Mouse (Mus musculus) MEL (cell line): Measurements from ENCODE around the gene Mpl. TPM values are rescaled to one million over a fixed set of nuclear protein-coding genes. Genes with fewer than 3 reads are reported as not detected.
A peak's percentile ranks its signal among the peaks of the same experiment; 100 is the strongest.

Experiments used
- DNase-seq: peaks from one replicate; pipeline ENCODE4 v3.0.0; 2011; ENCODE audit warnings: low read depth, low spot score
- H3K27ac ChIP-seq: 2 replicates; pipeline ENCODE4 v1.5.1; 2012; ENCODE audit warnings: low read depth, mild to moderate bottlenecking, control low read depth, low read length, moderate library complexity; ENCODE audit not compliant: control insufficient read depth
- H3K27me3 ChIP-seq, 2 experiments: fragments of 150-350 bp in 1 of 2; sonication (generic) in 1 of 2; 2 replicates each; pipeline ENCODE4 v1.6.1; 2012; ENCODE audit warnings: low read length in 2 of 2, mild to moderate bottlenecking in 2 of 2, improper control_type of control experiment in 1 of 2, moderate library complexity in 1 of 2; ENCODE audit not compliant: insufficient read depth in 2 of 2, control insufficient read depth in 1 of 2
- H3K36me3 ChIP-seq, 2 experiments: 2 replicates each; pipeline ENCODE4 v1.6.1; 2012 to 2014; ENCODE audit warnings: low read length in 2 of 2, improper control_type of control experiment in 1 of 2, inconsistent platforms in 1 of 2, mild to moderate bottlenecking in 1 of 2; ENCODE audit not compliant: insufficient read depth in 2 of 2, control insufficient read depth in 1 of 2
- H3K4me1 ChIP-seq, 2 experiments: fragments of 150-350 bp in 1 of 2; sonication (generic) in 1 of 2; 2 replicates each; pipeline ENCODE4 v1.6.1; 2012; ENCODE audit warnings: low read length in 2 of 2, improper control_type of control experiment in 1 of 2, mild to moderate bottlenecking in 1 of 2; ENCODE audit not compliant: insufficient read depth in 2 of 2, control insufficient read depth in 1 of 2
- H3K4me3 ChIP-seq, 2 experiments: fragments of 150-350 bp in 1 of 2; sonication (generic) in 1 of 2; 2 replicates each; pipeline ENCODE4 v1.5.1; 2012; ENCODE audit warnings: low read depth in 2 of 2, low read length in 2 of 2, mild to moderate bottlenecking in 2 of 2, moderate library complexity in 2 of 2, control low read depth in 1 of 2, improper control_type of control experiment in 1 of 2; ENCODE audit not compliant: control insufficient read depth in 1 of 2, insufficient read depth in 1 of 2
- H3K79me2 ChIP-seq: 2 replicates; pipeline ENCODE4 v1.6.1; 2012; ENCODE audit warnings: mild to moderate bottlenecking, low read length, moderate library complexity; ENCODE audit not compliant: control insufficient read depth, poor library complexity, insufficient read depth
- H3K9ac ChIP-seq: 2 replicates; pipeline ENCODE4 v1.6.1; 2012; ENCODE audit warnings: low read depth, mild to moderate bottlenecking, control low read depth, low read length, moderate library complexity; ENCODE audit not compliant: control insufficient read depth, poor library complexity, severe bottlenecking
- H3K9me3 ChIP-seq: fragments of 150-350 bp; sonication (generic); replicated peaks from 2 replicates; pipeline ENCODE4 v1.6.1; 2012; ENCODE audit warnings: mild to moderate bottlenecking, low read length, improper control_type of control experiment, moderate library complexity; ENCODE audit not compliant: insufficient read depth
- CHD1 ChIP-seq: IDR thresholded peaks from 2 replicates; pipeline ENCODE4 v1.6.1; 2012; ENCODE audit warnings: low read depth, mild to moderate bottlenecking, inconsistent platforms, low read length, improper control_type of control experiment
- CHD2 ChIP-seq: IDR thresholded peaks from 2 replicates; pipeline ENCODE4 v1.6.1; 2011; ENCODE audit warnings: low read length, improper control_type of control experiment
- CTCF ChIP-seq, 3 experiments: IDR thresholded peaks in 2 of 3; conservative IDR thresholded peaks in 1 of 3; 2 replicates each; pipeline ENCODE4 v1.5.1; 2011 to 2012; ENCODE audit warnings: low read length in 3 of 3, low read depth in 2 of 3, mild to moderate bottlenecking in 2 of 3, improper control_type of control experiment in 1 of 3, inconsistent platforms in 1 of 3, mixed read lengths in 1 of 3, moderate library complexity in 1 of 3; ENCODE audit not compliant: control insufficient read depth in 1 of 3, insufficient read depth in 1 of 3, poor library complexity in 1 of 3, severe bottlenecking in 1 of 3
- E2F4 ChIP-seq: IDR thresholded peaks from 2 replicates; pipeline ENCODE4 v1.6.1; 2011; ENCODE audit warnings: low read depth, low read length, improper control_type of control experiment, borderline replicate concordance
- ELF1 ChIP-seq: IDR thresholded peaks from 2 replicates; pipeline ENCODE4 v1.6.1; 2014; ENCODE audit warnings: low read depth, mild to moderate bottlenecking, inconsistent platforms, low read length, improper control_type of control experiment, moderate library complexity
- ETS1 ChIP-seq: IDR thresholded peaks from 2 replicates; pipeline ENCODE4 v1.6.1; 2012; ENCODE audit warnings: low read depth, mild to moderate bottlenecking, inconsistent platforms, low read length, improper control_type of control experiment, moderate library complexity
- GABPA ChIP-seq: IDR thresholded peaks from 2 replicates; pipeline ENCODE4 v1.6.1; 2012; ENCODE audit warnings: low read depth, mild to moderate bottlenecking, inconsistent platforms, low read length, improper control_type of control experiment, moderate library complexity
- GATA1 ChIP-seq: IDR thresholded peaks from 2 replicates; pipeline ENCODE4 v1.6.1; 2011; ENCODE audit warnings: low read depth, low read length, improper control_type of control experiment
- HCFC1 ChIP-seq: IDR thresholded peaks from 2 replicates; pipeline ENCODE4 v1.6.1; 2012; ENCODE audit warnings: low read depth, mild to moderate bottlenecking, inconsistent platforms, low read length, improper control_type of control experiment, moderate library complexity
- JUND ChIP-seq: IDR thresholded peaks from 2 replicates; pipeline ENCODE4 v1.6.1; 2011; ENCODE audit warnings: low read depth, mild to moderate bottlenecking, improper control_type of control experiment, low read length
- KAT2A ChIP-seq: conservative IDR thresholded peaks from 2 replicates; pipeline ENCODE4 v1.6.1; 2012; ENCODE audit warnings: low read depth, low read length, improper control_type of control experiment, inconsistent platforms
- MAFK ChIP-seq: IDR thresholded peaks from 2 replicates; pipeline ENCODE4 v1.6.1; 2011; ENCODE audit warnings: low read depth, mild to moderate bottlenecking, low read length, improper control_type of control experiment, borderline replicate concordance
- MAX ChIP-seq: IDR thresholded peaks from 2 replicates; pipeline ENCODE4 v1.6.1; 2011; ENCODE audit warnings: low read length, improper control_type of control experiment
- MAZ ChIP-seq: IDR thresholded peaks from 2 replicates; pipeline ENCODE4 v1.6.1; 2012; ENCODE audit warnings: low read depth, mild to moderate bottlenecking, inconsistent platforms, low read length, improper control_type of control experiment
- MEF2A ChIP-seq: IDR thresholded peaks from 2 replicates; pipeline ENCODE4 v1.6.1; 2014; ENCODE audit warnings: low read depth, mild to moderate bottlenecking, inconsistent platforms, low read length, improper control_type of control experiment; ENCODE audit not compliant: poor library complexity, insufficient replicate concordance, severe bottlenecking; ENCODE audit errors: extremely low read depth
- MXI1 ChIP-seq: IDR thresholded peaks from 2 replicates; pipeline ENCODE4 v1.6.1; 2011; ENCODE audit warnings: mild to moderate bottlenecking, low read depth, low read length, improper control_type of control experiment
- MYB ChIP-seq: IDR thresholded peaks from 2 replicates; pipeline ENCODE4 v1.6.1; 2011; ENCODE audit warnings: mild to moderate bottlenecking, low read depth, low read length, improper control_type of control experiment
- MYC ChIP-seq: IDR thresholded peaks from 2 replicates; pipeline ENCODE4 v1.6.1; 2011; ENCODE audit warnings: low read depth, mild to moderate bottlenecking, low read length, improper control_type of control experiment, moderate library complexity
- NRF1 ChIP-seq: IDR thresholded peaks from 2 replicates; pipeline ENCODE4 v1.6.1; 2014; ENCODE audit warnings: low read depth, mild to moderate bottlenecking, inconsistent platforms, low read length, improper control_type of control experiment, moderate library complexity; ENCODE audit not compliant: poor library complexity, insufficient read depth, severe bottlenecking
- POLR2A ChIP-seq, 2 experiments: IDR thresholded peaks; 2 replicates each; pipeline ENCODE4 v1.6.1; 2011 to 2012; ENCODE audit warnings: low read length in 2 of 2, mild to moderate bottlenecking in 2 of 2, control low read depth in 1 of 2, improper control_type of control experiment in 1 of 2, low read depth in 1 of 2, moderate library complexity in 1 of 2; ENCODE audit not compliant: control insufficient read depth in 1 of 2, insufficient read depth in 1 of 2, poor library complexity in 1 of 2
- POLR2AphosphoS5 ChIP-seq: IDR thresholded peaks from 2 replicates; pipeline ENCODE4 v1.6.1; 2012; ENCODE audit warnings: low read depth, borderline replicate concordance, mild to moderate bottlenecking, inconsistent platforms, low read length, moderate library complexity, mixed read lengths
- SIN3A ChIP-seq: IDR thresholded peaks from 2 replicates; pipeline ENCODE4 v1.6.1; 2012; ENCODE audit warnings: low read length, improper control_type of control experiment, inconsistent platforms
- TAL1 ChIP-seq: IDR thresholded peaks from 2 replicates; pipeline ENCODE4 v1.6.1; 2012; ENCODE audit warnings: mild to moderate bottlenecking, inconsistent platforms, low read length, moderate library complexity, mixed read lengths
- TBP ChIP-seq: IDR thresholded peaks from 2 replicates; pipeline ENCODE4 v1.8.0; 2011; ENCODE audit warnings: low read depth, low read length, improper control_type of control experiment
- TCF12 ChIP-seq: IDR thresholded peaks from 2 replicates; pipeline ENCODE4 v1.6.1; 2014; ENCODE audit warnings: low read depth, mild to moderate bottlenecking, inconsistent platforms, low read length, improper control_type of control experiment, moderate library complexity
- USF2 ChIP-seq, 2 experiments: IDR thresholded peaks; 2 replicates each; pipeline ENCODE4 v1.6.1; 2011 to 2012; ENCODE audit warnings: improper control_type of control experiment in 2 of 2, low read length in 2 of 2, borderline replicate concordance in 1 of 2, inconsistent platforms in 1 of 2, low read depth in 1 of 2, mild to moderate bottlenecking in 1 of 2; ENCODE audit not compliant: insufficient read depth in 1 of 2
- ZC3H11A ChIP-seq: IDR thresholded peaks from 2 replicates; pipeline ENCODE4 v1.6.1; 2012; ENCODE audit warnings: low read depth, mild to moderate bottlenecking, inconsistent platforms, low read length, improper control_type of control experiment
- ZKSCAN1 ChIP-seq: IDR thresholded peaks from 2 replicates; pipeline ENCODE4 v1.6.1; 2012; ENCODE audit warnings: low read depth, mild to moderate bottlenecking, inconsistent platforms, low read length, improper control_type of control experiment, moderate library complexity
- ZMIZ1 ChIP-seq: IDR thresholded peaks from 2 replicates; pipeline ENCODE4 v1.6.1; 2012; ENCODE audit warnings: low read depth, mild to moderate bottlenecking, inconsistent platforms, low read length, improper control_type of control experiment, moderate library complexity
- ZNF384 ChIP-seq: IDR thresholded peaks from 2 replicates; pipeline ENCODE4 v1.6.1; 2012; ENCODE audit warnings: low read depth, mild to moderate bottlenecking, inconsistent platforms, low read length, improper control_type of control experiment
- polyA plus RNA-seq, 2 experiments: library from polyadenylated mRNA; stranded (reverse) in 1 of 2; unstranded in 1 of 2; fragments of >175 nt in 1 of 2; fragments of >200 nt in 1 of 2; gene quantifications; 2 replicates each; pipeline versions ENCODE4 v1.2.1 to v1.2.4; 2012; ENCODE audit warnings: low replicate concordance in 2 of 2, low read depth in 1 of 2; ENCODE audit not compliant: insufficient read length in 2 of 2, insufficient read depth in 1 of 2, missing spikeins in 1 of 2
- total RNA-seq: library from RNA; depleted of rRNA; stranded (reverse); fragments of 300-350 nt; gene quantifications from 2 replicates; pipeline ENCODE4 v1.2.3, GENCODE M21; 2012

The Mpl gene
- total and polyA plus RNA-seq, 3 experiments = 0.04 TPM; not detected in 1

- TF ChIP-seq TCF12 (no peak), MAX (no peak), JUND (no peak), KAT2A (no peak), NRF1 (no peak), TAL1 (no peak), SIN3A (no peak), POLR2AphosphoS5 (no peak), MAFK (no peak), POLR2A (IDR thresholded peaks at IDR 0.05; ENCODE audit: control insufficient read depth in 1 of 2, insufficient read depth in 1 of 2, low read depth in 1 of 2, low read length in 2 of 2, poor library complexity in 1 of 2) (no peak), ETS1 (no peak), MEF2A (no peak), MAZ (no peak), ZNF384 (no peak), CHD2 (no peak)
- no peak for DNase-seq
- Histone ChIP-seq H3K4me3 (no peak overlapping the region), H3K4me1 (peaks cover 8 to 9% of the 10 kb centered on the region in 2 experiments), H3K9ac (no peak overlapping the region), H3K27me3 (no peaks in the 10 kb centered on the region), H3K27ac (no peak overlapping the region), H3K36me3 (peaks cover 4 to 12% of the 10 kb centered on the region in 2 experiments), H3K9me3 (no peaks in the 10 kb centered on the region), H3K79me2 (no peaks in the 10 kb centered on the region)
Measured at GRCm38 (mm10) chr4:118396433-118396832, 60.9 kb downstream of the Mpl start.

DNA sequence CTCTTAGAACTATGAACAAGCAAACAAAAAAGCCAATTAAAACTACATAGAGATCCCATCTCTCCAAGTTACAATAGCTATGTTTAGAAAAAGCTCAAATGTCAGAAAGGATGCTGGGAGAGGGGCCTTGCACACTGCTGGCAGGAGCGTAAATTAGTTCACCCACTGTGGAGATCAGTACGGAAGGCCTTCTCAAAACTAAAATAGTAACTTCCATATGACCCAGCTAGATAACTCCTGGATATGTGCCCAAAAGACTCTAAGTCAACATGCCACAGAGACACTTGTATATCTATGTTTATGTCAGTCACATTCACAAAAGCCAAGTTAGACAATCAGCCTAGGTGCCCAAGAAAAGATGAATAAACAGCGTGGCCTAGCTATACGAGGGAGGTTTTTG is 62.0 kb downstream of the Mpl start:
- Histone ChIP-seq H3K79me2 (no peaks in the 10 kb centered on the region), H3K4me1 (peaks cover 8 to 9% of the 10 kb centered on the region in 2 experiments), H3K27me3 (no peaks in the 10 kb centered on the region), H3K4me3 (no peak overlapping the region), H3K9me3 (no peaks in the 10 kb centered on the region), H3K27ac (peak overlapping the region; percentile 18; the same call in 1 of the 2 replicates), H3K36me3 (peaks cover 3 to 12% of the 10 kb centered on the region in 2 experiments), H3K9ac (no peak overlapping the region)
- DNase-seq = peak; percentile 87
- no peak for TF ChIP-seq HCFC1
- no peak for TF ChIP-seq ZKSCAN1
- TF ChIP-seq CHD1 = no peak
- TF ChIP-seq CHD2 = no peak
- no peak for TF ChIP-seq JUND
- no peak for TF ChIP-seq GABPA
- no peak for TF ChIP-seq USF2 (IDR thresholded peaks at IDR 0.05; ENCODE audit: borderline replicate concordance in 1 of 2, insufficient read depth in 1 of 2, low read depth in 1 of 2, low read length in 2 of 2)
- TF ChIP-seq ZNF384 = no peak
- TF ChIP-seq E2F4 = no peak
- peak; percentile 85 for TF ChIP-seq GATA1
- peak; percentile 97 for TF ChIP-seq MEF2A
- TF ChIP-seq TAL1 = peak; percentile 45
- TF ChIP-seq MAZ = no peak
- no peak for TF ChIP-seq MYB
- peak; percentile 76 for TF ChIP-seq MXI1
- TF ChIP-seq MYC = no peak
- TF ChIP-seq ETS1 = peak; percentile 95
- no peak for TF ChIP-seq CTCF (IDR thresholded peaks at IDR 0.05 in 2 of 3, conservative IDR thresholded peaks at IDR 0.05 in 1 of 3; ENCODE audit: control insufficient read depth in 1 of 3, insufficient read depth in 1 of 3, low read depth in 2 of 3, low read length in 3 of 3, poor library complexity in 1 of 3, severe bottlenecking in 1 of 3)
- peak; percentile 78 for TF ChIP-seq TCF12
- 0 out of 2 replicates have a peak, but pooled peaks have one; percentile 10 for TF ChIP-seq ZC3H11A
- TF ChIP-seq TBP = peak; percentile 53; the same call in 1 of the 2 replicates
- peak; percentile 33; the same call in 1 of the 2 replicates for TF ChIP-seq ELF1
- TF ChIP-seq ZMIZ1 = no peak
